Mouse (Mus musculus) kidney, embryonic 15.5 days (tissue): ENCODE data around the gene Pgpep1. TPM values are rescaled to one million over a fixed set of nuclear protein-coding genes. Genes with fewer than 3 reads are reported as not detected.

Experiments used
- ATAC-seq: fragments of 200-750 bp; cut with Nextera tagmentation; replicated peaks from 2 replicates; pipeline ENCODE4 v1.8.0; 2017; ENCODE audit warnings: moderate TSS enrichment; ENCODE audit not compliant: low FRiP score
- H3K27ac ChIP-seq: fragments of 300-500 bp; sonication (generic); 2 replicates; pipeline ENCODE4 v1.5.1; 2015; ENCODE audit warnings: mild to moderate bottlenecking, inconsistent platforms
- H3K27me3 ChIP-seq: fragments of 300-500 bp; sonication (generic); 2 replicates; pipeline ENCODE4 v1.6.1; 2015; ENCODE audit warnings: inconsistent platforms
- H3K36me3 ChIP-seq: fragments of 300-500 bp; sonication (generic); 2 replicates; pipeline ENCODE4 v1.6.1; 2015; ENCODE audit warnings: inconsistent platforms
- H3K4me1 ChIP-seq: fragments of 300-500 bp; sonication (generic); 2 replicates; pipeline ENCODE4 v1.6.1; 2015; ENCODE audit warnings: inconsistent platforms
- H3K4me2 ChIP-seq: fragments of 300-500 bp; sonication (generic); 2 replicates; pipeline ENCODE4 v1.6.1; 2015; ENCODE audit warnings: moderate library complexity, mild to moderate bottlenecking, inconsistent platforms
- H3K4me3 ChIP-seq: fragments of 300-500 bp; sonication (generic); replicated peaks from 2 replicates; pipeline ENCODE4 v1.5.1; 2015; ENCODE audit warnings: mild to moderate bottlenecking, inconsistent platforms
- H3K9ac ChIP-seq: fragments of 300-500 bp; sonication (generic); 2 replicates; pipeline ENCODE4 v1.6.1; 2015; ENCODE audit warnings: mild to moderate bottlenecking, inconsistent platforms
- H3K9me3 ChIP-seq: fragments of 300-500 bp; sonication (generic); replicated peaks from 2 replicates; pipeline ENCODE4 v1.6.1; 2016; ENCODE audit warnings: inconsistent platforms
- WGBS: fragments of 180-500 bp; shearing (Covaris S2); methylation state at CpG from one replicate; pipeline ENCODE4 v1.1.7; 2015; ENCODE audit warnings: mixed read lengths; 5-methylcytosine and 5-hydroxymethylcytosine counted together
- polyA plus RNA-seq: library from polyadenylated mRNA; unstranded; fragments of >200 nt; fragmentation: Nextera tagmentation; extraction: Ambion mirVana; gene quantifications from 2 replicates; pipeline ENCODE4 v1.2.1, GENCODE M21; 2015

Gene Pgpep1
- polyA plus RNA-seq, 1 experiment from 2014 or later = 65.5 TPM

- Histone ChIP-seq H3K4me3 (peak overlapping the region; percentile 18), H3K36me3 (peaks cover 42% of the 10 kb centered on the region), H3K9me3 (no peaks in the 10 kb centered on the region), H3K27me3 (no peaks in the 10 kb centered on the region), H3K9ac (0 out of 2 replicates have a peak overlapping the region, but pooled peaks have one; percentile 28), H3K4me1 (peaks cover 78% of the 10 kb centered on the region), H3K4me2 (peak overlapping the region; percentile 55), H3K27ac (peak overlapping the region; percentile 86)
- 23% methylated on average over 10 of the region's 10 CpGs for WGBS
- ATAC-seq = 0 out of 2 replicates have a peak, but pooled peaks have one; percentile 3
Measured at GRCm38 (mm10) chr8:70600473-70601270, 59.5 kb downstream of the Pgpep1 start.

GRCm38 (mm10) chr8:70599507-70600290, 60.5 kb downstream of the Pgpep1 start:
- ATAC-seq = no peak
- 74% methylated on average over 12 of the region's 12 CpGs for WGBS
- no peaks in the 10 kb centered on the region for H3K9me3 ChIP-seq

GRCm38 (mm10) chr8:70598722-70599121, 61.5 kb downstream of the Pgpep1 start:
- ATAC-seq = peak; percentile 1; the same call in 1 of the 2 replicates
- H3K27me3 ChIP-seq = no peaks in the 10 kb centered on the region
- peak overlapping the region; percentile 47 for H3K4me3 ChIP-seq
- peak overlapping the region; percentile 59; the same call in 1 of the 2 replicates for H3K9ac ChIP-seq
- peak overlapping the region; percentile 80 for H3K4me2 ChIP-seq
- no peaks in the 10 kb centered on the region for H3K9me3 ChIP-seq
- peak overlapping the region; percentile 51 for H3K27ac ChIP-seq
- WGBS = 16% methylated on average over 10 of the region's 10 CpGs
- H3K4me1 ChIP-seq = peaks cover 77% of the 10 kb centered on the region
- H3K36me3 ChIP-seq = peaks cover 46% of the 10 kb centered on the region

More at GRCm38 (mm10) chr8:70599507-70600290, 60.5 kb downstream of the Pgpep1 start:
- no peak overlapping the region for H3K4me2 ChIP-seq
- H3K27me3 ChIP-seq = no peaks in the 10 kb centered on the region
- peak overlapping the region; percentile 86 for H3K27ac ChIP-seq
- H3K36me3 ChIP-seq = peaks cover 46% of the 10 kb centered on the region
- H3K9ac ChIP-seq = no peak overlapping the region
- no peak overlapping the region for H3K4me3 ChIP-seq
- peaks cover 81% of the 10 kb centered on the region for H3K4me1 ChIP-seq

- H3K4me3 ChIP-seq = peak overlapping the region; percentile 47
- H3K9ac ChIP-seq = peak overlapping the region; percentile 59
- no peaks in the 10 kb centered on the region for H3K9me3 ChIP-seq
- peak overlapping the region; percentile 80 for H3K4me2 ChIP-seq
- H3K4me1 ChIP-seq = peaks cover 82% of the 10 kb centered on the region
- peak overlapping the region; percentile 51 for H3K27ac ChIP-seq
- WGBS = 3% methylated on average over 29 of the region's 29 CpGs
- H3K27me3 ChIP-seq = no peaks in the 10 kb centered on the region
- peaks cover 46% of the 10 kb centered on the region for H3K36me3 ChIP-seq
- peak; percentile 23; the same call in 1 of the 2 replicates for ATAC-seq
Measured at GRCm38 (mm10) chr8:70598283-70598682, 61.9 kb downstream of the Pgpep1 start.

GRCm38 (mm10) chr8:70597417-70598272, 62.5 kb downstream of the Pgpep1 start:
- ATAC-seq = no peak
- 18% methylated on average over 62 of the region's 68 CpGs for WGBS
- Histone ChIP-seq H3K4me3 (peak overlapping the region; percentile 47), H3K9ac (peak overlapping the region; percentile 59), H3K4me1 (peaks cover 88% of the 10 kb centered on the region), H3K27ac (peak overlapping the region; percentile 51), H3K36me3 (peaks cover 40% of the 10 kb centered on the region), H3K4me2 (peak overlapping the region; percentile 80), H3K9me3 (no peaks in the 10 kb centered on the region), H3K27me3 (no peaks in the 10 kb centered on the region)

DNA sequence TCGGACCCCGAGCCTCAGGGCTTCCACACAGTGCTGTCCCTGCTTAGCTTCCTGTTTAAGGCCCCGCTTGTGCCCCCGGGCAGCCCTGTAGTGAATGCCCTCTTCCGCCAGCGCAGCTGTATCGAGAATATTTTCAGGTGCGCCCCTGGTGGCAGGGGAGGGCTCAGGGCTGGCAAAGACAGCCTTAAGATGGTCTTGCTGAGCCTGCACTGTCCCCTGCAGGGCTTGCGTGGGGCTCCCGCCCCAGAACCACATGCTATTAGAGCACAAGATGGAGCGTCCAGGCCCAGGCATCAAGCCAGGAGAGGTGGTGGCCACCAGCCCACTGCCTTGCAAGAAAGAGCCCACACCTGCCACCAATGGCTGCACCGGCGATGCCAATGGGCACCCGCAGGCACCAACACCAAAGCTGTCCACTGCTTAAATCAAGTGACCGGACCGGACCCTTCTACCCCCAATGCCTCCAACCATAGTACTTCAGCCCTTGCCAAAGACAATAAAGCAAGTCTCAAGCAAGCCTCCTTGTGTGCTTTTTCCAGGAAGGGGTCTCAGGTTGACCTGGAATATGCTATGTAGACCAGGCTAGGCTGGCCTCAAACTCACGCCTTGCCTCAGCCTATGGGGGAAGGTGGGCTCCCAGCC, 63.3 kb downstream of the Pgpep1 start:
- Histone ChIP-seq H3K4me1 (peaks cover 91% of the 10 kb centered on the region), H3K27ac (no peak overlapping the region), H3K36me3 (peaks cover 39% of the 10 kb centered on the region), H3K4me3 (0 out of 2 replicates have a peak overlapping the region, but pooled peaks have one; percentile 47), H3K9me3 (no peaks in the 10 kb centered on the region), H3K27me3 (no peaks in the 10 kb centered on the region), H3K9ac (no peak overlapping the region), H3K4me2 (peak overlapping the region; percentile 80)
- ATAC-seq = no peak
- WGBS = 84% methylated on average over 17 of the region's 17 CpGs

Other genes starting within 250 kb of the Pgpep1 start
- 17.9 and 21.0 TPM in 2 replicates for gene Crtc1, start 220.8 kb downstream of the Pgpep1 start, polyA plus RNA-seq
- gene Klhl26, start 183.4 kb downstream of the Pgpep1 start, polyA plus RNA-seq = 20.0 and 23.5 TPM in 2 replicates
- gene Tmem59l, start 173.0 kb downstream of the Pgpep1 start, polyA plus RNA-seq = 5.9 and 6.0 TPM in 2 replicates
- 21.1 and 24.1 TPM in 2 replicates for gene Crlf1, start 167.2 kb downstream of the Pgpep1 start, polyA plus RNA-seq
- gene Rex1bd, start 153.6 kb downstream of the Pgpep1 start, polyA plus RNA-seq = 128 and 133 TPM in 2 replicates
- gene Uba52, start 149.6 kb downstream of the Pgpep1 start, polyA plus RNA-seq = 954 and 1,022 TPM in 2 replicates
- gene Fkbp8, start 132.7 kb downstream of the Pgpep1 start, polyA plus RNA-seq = 295 and 322 TPM in 2 replicates
- gene Kxd1, start 132.4 kb downstream of the Pgpep1 start, polyA plus RNA-seq = 58.5 and 64.5 TPM in 2 replicates
- 20.3 and 23.8 TPM in 2 replicates for gene Ell, start 120.9 kb downstream of the Pgpep1 start, polyA plus RNA-seq
- 180 and 198 TPM in 2 replicates for gene Isyna1, start 66.0 kb downstream of the Pgpep1 start, polyA plus RNA-seq
- gene Ssbp4, start 51.5 kb downstream of the Pgpep1 start, polyA plus RNA-seq = 135 and 145 TPM in 2 replicates
- gene Lrrc25, start 44.2 kb downstream of the Pgpep1 start, polyA plus RNA-seq = 2.5 TPM in 2 replicates
- 0.46 and 0.77 TPM in 2 replicates for gene Gdf15, start 27.9 kb downstream of the Pgpep1 start, polyA plus RNA-seq
- 291 and 295 TPM in 2 replicates for gene Lsm4, start 12.9 kb upstream of the Pgpep1 start, polyA plus RNA-seq
- gene Jund, start 38.6 kb upstream of the Pgpep1 start, polyA plus RNA-seq = 59.9 and 68.1 TPM in 2 replicates
- gene Iqcn, start 43.1 kb upstream of the Pgpep1 start, polyA plus RNA-seq = 0.03 and 0.09 TPM in 2 replicates
- 0.55 and 0.83 TPM in 2 replicates for gene Gm3336, start 58.2 kb upstream of the Pgpep1 start, polyA plus RNA-seq
- 7.6 and 9.4 TPM in 2 replicates for gene Pde4c, start 63.3 kb upstream of the Pgpep1 start, polyA plus RNA-seq
- gene Rab3a, start 94.3 kb upstream of the Pgpep1 start, polyA plus RNA-seq = 15.5 and 18.6 TPM in 2 replicates
- 46.1 and 48.1 TPM in 2 replicates for gene Mpv17l2, start 100.6 kb upstream of the Pgpep1 start, polyA plus RNA-seq
- 58.0 and 66.9 TPM in 2 replicates for gene Pik3r2, start 116.3 kb upstream of the Pgpep1 start, polyA plus RNA-seq
- 12.9 and 18.1 TPM in 2 replicates for gene Mast3, start 144.7 kb upstream of the Pgpep1 start, polyA plus RNA-seq
- 0.09 and 0.12 TPM in 2 replicates for gene Il12rb1, start 148.1 kb upstream of the Pgpep1 start, polyA plus RNA-seq
- 5.0 and 6.5 TPM in 2 replicates for gene Arrdc2, start 179.3 kb upstream of the Pgpep1 start, polyA plus RNA-seq
- gene Kcnn1, start 202.9 kb upstream of the Pgpep1 start, polyA plus RNA-seq = 2.6 and 2.9 TPM in 2 replicates
- gene Ccdc124, start 213.5 kb upstream of the Pgpep1 start, polyA plus RNA-seq = 115 and 123 TPM in 2 replicates
- gene Slc5a5, start 232.4 kb upstream of the Pgpep1 start, polyA plus RNA-seq = 0.06 and 0.25 TPM in 2 replicates
- gene Rpl18a, start 237.0 kb upstream of the Pgpep1 start, polyA plus RNA-seq = 4,326 and 4,329 TPM in 2 replicates
- 49.7 and 58.9 TPM in 2 replicates for gene Map1s, start 245.5 kb upstream of the Pgpep1 start, polyA plus RNA-seq